Mouse (Mus musculus): ENCODE results near the gene Ajm1.

GRCm38 (mm10) chr2:25587290-25587689 is 5.7 kb upstream of the Ajm1 start:
- TF ChIP-seq POLR2A (IDR thresholded peaks at IDR 0.05; ENCODE audit: insufficient read depth, low read depth, low read length) (no peak), CTCF (IDR thresholded peaks at IDR 0.05; ENCODE audit: insufficient read depth, low read depth, low read length) (no peak)
